Mouse (Mus musculus) right cerebral cortex, adult 18-20 months (tissue): ENCODE measurements at regions not wholly inside any gene's neighbourhood (a gene's known extent, or its start where the extent isn't known, plus 50 kb on each side); places are given as distances from the start of the nearest gene placed in this dataset.

Experiments
- DNase-seq: peaks from one replicate; pipeline ENCODE4 v3.0.0; 2022; ENCODE audit warnings: mixed read lengths

DNA sequence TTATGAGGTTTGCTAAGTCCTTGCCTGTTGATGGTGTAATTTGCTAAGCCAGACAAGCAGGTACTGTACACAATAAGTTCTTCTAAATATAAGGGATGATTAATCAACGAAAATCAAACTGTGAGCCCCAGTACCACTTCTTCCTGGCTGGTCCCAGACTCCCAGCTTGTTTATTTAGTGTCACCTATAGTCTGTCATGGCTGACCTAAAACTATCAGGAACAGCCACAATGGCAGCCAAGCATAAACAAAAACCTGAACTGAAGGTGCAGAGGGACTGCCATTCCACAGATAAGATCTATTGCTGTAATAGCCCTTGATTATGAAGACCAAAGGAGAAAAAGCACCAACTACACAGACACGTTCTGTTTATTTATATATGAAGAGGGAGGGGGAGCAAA, 180.9 kb upstream of the Dph6 start:
- DNase-seq, result no peak

DNA sequence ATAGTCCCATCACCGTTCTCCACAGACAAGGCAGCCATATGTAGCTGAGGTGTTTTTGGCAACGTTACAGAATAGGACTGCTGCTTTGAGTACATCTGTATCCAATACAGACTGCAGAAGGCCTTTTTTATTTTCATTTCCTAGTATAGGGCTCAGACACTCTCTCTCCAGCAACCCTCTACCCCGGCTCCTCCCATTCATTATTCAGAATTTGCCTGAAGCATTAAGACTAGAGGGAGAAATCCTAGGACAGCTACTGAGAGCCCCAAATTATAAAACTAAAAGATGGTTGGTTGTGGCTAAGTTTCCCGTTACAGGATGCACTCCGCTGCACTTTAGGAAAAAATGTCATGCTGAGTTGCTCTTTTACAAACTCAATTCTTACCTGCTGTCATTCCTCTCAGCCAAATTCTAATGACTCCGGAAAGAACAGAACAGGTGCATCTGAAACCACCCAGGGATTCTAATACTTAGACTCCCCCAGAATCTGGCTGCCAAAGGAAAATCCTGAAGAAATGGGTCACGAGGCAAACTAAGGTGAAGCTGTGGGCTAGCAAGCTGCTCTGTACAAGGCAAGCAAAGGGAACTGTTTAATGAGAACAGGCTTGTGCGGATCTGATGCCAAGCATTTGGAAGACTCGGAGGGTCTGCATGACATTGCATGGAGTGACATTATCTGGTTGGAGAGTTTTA, 189.1 kb upstream of the Dph6 start:
- DNase-seq, result no peak

GRCm38 (mm10) chr2:114844389-114844771, 189.6 kb upstream of the Dph6 start:
- DNase-seq, result no peak

GRCm38 (mm10) chr2:114848439-114848838, 193.7 kb upstream of the Dph6 start:
- DNase-seq, result no peak

DNA sequence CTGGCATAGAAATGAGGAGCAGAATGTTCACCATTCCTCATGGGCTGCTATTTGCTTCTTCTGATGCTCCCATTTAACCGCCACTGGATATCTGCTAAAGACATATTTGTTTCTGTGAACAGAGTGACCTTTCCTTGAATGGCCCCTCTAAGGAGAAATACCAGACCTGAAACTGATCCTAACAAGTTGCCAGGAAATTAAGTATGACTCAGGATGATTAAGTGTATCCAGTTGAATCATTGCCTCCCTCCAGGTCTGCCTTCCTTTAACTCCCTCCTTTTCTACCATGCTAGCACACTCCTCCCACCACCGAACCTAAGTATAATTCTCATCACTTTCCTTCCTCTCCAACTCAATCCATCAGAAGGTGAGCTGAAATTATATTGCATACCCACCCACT, 194.2 kb upstream of the Dph6 start:
- DNase-seq, result no peak

DNA sequence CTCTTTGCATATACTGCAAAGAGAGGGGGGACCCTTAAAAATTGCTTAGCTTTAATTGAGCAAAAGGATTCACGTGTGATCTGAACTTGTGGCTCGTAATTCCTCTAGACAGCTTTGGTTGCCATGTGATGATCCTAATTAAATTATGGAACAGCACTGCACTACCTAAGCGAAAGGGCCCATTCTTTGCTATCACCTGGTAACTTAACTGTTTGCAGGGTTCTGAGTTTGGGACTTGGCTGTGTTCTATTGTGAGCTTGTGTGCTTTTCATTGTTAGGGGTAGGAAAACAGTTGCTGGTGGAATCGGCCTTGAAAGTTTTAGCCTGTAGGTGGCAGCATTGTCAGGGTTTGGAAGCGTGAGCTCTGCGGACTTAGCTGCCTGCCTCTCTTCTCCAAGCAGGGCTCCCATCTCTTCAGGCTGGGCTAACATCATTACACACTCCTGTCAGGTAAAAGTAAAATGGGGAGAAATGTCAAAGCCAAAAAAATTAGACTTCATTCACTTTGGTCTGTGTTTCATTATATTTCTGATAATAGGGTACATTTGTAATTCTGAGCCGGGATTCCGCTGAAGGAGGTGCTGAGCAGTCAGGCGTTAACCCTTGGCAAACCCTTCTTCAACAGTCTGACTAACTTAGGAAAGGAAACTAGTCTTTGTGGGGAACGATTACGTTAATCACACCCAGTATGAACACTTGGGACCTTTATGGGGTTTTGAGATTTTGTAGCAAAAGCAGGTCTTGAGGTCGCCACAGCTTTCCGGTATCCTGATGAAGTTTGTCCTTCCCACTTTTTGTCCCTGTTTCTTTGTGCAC, 199.2 kb upstream of the Dph6 start:
- peak; percentile 77 for DNase-seq

- DNase-seq, result no peak
Measured at GRCm38 (mm10) chr2:114872272-114872671, 217.5 kb upstream of the Dph6 start.

DNA sequence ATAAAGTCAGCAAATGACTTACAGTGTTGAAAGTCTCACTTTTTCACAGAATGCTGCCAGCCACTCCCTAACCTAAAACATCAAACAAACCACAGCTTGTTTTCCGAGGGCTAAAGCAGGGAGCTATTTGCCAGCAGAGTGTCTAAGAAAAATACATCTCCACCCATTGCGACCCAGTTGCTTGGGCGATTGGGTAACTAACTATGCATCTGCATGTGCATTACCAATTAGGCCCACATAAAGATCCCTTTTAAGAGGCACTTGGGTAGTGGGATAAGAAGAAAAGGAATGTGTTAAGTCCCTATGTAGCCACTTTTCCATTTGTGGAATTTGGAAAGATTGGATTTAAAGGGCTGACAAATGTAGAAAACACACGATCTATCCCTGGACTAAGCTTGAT, 218.3 kb upstream of the Dph6 start:
- DNase-seq, result no peak

GRCm38 (mm10) chr2:114879084-114879483, 224.3 kb upstream of the Dph6 start:
- DNase-seq, result peak; percentile 0

- DNase-seq, result no peak
Measured at GRCm38 (mm10) chr2:114879784-114880183, 225.0 kb upstream of the Dph6 start.

DNA sequence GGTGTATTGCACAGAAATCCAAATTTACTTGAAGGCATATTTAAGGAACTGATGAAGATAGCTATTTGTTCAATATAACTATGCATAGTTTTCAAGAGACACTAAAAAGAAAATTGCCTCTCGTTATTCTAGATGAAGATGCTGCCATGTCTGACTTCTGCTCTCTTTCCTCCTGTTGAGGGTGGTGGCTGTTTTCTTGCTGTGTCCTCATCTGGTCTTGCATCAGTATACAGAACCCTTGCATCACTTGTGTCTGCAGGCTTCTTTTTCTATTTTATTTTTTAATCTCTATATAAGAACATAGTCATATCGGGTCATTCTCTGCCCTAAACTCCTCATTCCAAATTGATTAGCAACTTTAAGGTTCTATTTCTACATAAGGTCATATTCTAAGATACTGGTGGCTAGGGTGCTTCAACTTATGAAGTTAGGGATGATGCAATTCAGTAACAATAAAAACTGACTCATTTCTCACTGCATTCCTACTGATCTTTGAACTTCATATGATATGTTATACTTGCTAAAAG, 231.0 kb upstream of the Dph6 start:
- no peak for DNase-seq

DNA sequence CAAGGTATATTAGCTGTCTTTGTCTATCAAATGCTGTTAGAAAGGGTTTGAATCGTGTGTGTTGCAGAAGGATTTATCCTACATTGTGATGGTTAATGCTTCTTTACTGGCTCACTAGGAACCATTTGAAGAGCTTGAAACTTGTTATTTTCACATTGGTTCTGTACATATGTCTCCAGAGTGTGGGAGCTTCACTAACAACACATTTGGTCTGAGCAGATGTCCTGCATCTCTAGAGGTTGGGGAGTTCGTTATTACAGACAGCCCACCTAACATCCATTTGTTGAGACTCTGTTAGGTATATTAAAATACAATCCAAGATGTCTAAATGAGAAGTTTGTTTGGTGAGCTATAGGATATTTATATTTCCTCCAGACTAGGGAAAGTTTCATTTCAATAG, 244.0 kb upstream of the Dph6 start:
- DNase-seq, result peak; percentile 4

GRCm38 (mm10) chr2:114911845-114912500, 257.2 kb upstream of the Dph6 start:
- DNase-seq, result no peak

DNA sequence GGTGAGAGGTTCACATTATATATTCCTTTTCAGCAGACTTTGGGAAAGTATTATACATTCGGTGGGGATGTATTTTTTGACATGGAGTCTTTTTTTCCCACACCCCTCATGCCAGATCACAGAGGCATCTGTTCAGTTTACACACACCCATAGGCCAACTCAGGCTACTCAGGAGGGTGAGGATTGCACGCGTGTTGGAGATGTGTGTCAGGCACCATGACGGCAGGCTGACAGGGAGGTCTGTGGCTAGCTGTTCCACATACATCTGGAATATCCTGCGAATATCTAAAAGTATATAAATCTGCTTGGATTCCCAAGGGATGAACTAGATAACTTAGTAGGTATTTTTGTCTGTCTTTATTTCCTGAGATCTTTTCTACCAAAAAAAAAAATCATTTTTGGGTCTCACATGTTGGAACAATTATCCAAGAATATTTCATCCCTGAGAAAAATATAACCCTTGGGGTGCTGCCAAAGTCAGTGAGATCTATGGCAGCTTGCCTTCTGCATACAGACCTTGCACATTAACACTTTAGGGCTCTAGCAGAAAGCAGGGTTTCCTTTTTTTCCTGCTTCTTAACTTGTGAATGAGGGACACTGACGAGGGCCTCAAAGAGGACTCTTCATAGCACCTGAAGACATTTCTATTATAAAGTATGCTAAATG, 260.4 kb upstream of the Dph6 start:
- no peak for DNase-seq

- peak; percentile 1 for DNase-seq
Measured at GRCm38 (mm10) chr2:114918420-114919332, 263.9 kb upstream of the Dph6 start.

DNA sequence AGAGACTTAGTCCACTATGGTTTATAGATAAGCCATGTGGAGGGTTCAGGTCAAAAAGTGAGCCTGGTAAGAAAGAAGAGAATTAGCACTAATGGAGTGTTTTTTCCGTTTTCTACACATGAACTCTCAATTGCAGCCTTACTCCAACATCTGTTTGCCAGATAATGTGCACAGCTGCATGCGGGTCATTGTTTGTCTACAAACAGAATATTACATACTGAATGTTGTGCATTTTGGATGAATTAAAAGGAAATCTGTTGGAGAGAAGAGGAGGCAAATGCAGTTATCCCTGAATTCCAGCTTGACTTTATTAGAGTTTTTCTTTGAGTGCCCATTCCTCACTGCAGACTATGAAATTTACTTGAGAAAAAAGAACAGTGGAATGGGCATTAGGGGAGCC, 269.1 kb upstream of the Dph6 start:
- no peak for DNase-seq

DNA sequence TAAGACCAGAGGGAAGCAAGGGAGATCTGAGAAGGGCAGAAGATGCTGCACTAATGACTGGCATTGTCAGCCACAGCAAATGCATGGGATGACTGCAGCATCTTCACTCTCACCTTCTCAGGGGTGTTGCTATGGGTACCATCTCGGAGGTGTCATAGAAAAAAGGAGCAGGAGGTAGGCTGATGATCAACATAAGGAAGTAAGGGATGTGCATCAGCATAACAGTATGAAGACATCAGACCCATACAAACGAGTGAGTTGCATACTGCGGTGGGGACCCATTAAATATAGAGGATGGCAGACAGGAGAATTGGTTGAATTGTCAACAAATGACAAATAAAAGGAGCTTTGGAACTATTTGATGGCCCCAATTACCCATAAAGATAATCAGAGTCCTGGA, 280.7 kb upstream of the Dph6 start:
- DNase-seq, result no peak

DNA sequence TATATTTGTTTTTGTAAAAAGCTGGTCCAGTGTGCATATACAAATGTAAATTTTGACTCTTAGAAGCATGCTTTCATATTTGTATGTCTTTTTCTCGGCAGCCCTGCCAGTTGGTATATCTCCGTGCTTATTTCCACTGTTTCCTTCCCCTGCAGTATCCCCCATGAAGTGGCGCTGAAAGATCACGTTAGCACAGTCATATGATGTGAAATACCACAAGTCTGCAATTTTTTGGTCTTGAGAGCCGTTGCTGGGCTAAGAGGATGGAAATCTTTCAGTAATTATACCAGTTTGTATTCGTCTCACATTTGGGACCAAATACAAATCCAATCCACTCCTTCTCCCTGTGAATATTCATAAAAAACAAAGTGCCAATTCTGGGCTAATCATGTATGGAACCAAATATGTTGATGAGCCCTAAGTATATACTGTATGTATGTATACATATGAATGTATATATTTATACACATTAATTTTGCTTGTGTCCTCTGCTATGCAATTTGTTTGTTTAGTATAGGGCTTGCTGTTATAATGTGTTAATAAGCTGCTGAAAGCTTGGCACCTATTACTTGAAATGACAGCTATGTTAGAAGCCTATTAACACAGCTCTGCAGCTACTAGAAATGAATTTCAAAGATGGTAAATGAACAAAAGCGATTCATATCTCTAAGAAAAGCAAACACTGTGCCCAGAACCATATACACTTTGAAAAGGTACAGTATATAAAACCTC, 283.8 kb upstream of the Dph6 start:
- DNase-seq, result no peak

DNA sequence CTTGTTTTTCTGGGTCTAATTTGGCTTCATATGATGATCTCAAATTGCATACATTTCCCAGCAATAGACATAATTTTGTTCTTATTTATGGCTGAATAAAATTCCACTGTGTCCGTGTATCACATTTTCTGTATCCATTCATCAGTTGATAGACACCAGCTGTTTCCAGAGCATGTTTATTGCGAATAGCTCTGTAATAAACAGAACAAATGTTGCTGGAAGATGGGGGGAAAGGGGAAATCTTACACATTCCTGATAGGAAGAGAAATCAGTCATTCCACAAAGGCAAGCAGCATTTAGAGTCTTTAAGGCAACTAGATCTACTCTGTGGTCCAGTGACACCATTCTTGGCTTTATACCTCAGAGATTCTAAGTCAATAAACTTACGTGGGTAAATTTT, 311.3 kb upstream of the Dph6 start:
- DNase-seq, result no peak

- peak; percentile 1 for DNase-seq
Measured at GRCm38 (mm10) chr2:114968651-114969050, 313.9 kb upstream of the Dph6 start.

DNA sequence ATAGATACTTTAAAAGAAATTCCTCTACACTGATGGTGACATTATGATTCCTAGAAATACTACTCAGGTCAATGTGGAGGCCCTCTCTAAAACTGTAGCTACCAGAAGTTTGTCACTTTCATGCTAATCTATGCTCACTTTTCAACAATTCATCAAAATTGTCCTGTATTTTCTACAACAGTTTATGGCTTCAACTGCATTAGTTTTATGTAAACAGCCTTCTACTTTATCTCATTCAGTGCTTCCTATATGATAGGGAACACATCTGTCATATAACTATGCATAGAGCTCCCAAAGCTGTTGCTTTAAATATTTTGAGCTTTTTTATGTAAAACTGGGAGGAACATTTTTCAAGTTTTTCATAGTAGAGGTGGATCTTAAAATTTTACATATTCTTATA, 338.7 kb upstream of the Dph6 start:
- DNase-seq, result no peak
